Mouse (Mus musculus): ENCODE measurements around the gene Endou. TPM values are rescaled to one million over a fixed set of nuclear protein-coding genes. Genes with fewer than 3 reads are reported as not detected.

The Endou gene
- polyA plus RNA-seq, 3 experiments from 2014 or later = not detected

- ATAC-seq = no peak
Observed at GRCm38 (mm10) chr15:97754476-97754875, 23.3 kb upstream of the Endou start.

- ATAC-seq = no peak
Observed at GRCm38 (mm10) chr15:97752491-97752890, 21.4 kb upstream of the Endou start.

DNA sequence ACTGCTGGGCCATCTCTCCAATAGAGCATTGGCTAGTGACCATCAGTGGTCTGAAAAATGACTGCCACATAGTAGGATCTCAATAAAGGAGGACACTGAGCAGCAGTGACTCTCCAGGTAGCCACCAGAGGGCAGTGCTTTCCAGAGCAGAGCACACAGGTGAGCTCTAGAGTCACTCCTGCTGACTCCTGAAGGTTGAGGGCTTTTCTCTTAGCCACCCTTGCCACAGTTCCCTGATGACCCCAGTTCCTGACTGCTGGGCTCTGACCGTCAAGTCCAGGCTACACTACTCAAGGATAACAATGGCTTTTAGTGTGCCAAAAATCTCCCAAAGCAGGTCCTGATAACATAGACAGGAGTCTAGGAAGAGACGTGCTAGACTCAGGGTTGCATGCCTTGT is 20.5 kb upstream of the Endou start:
- no peak for ATAC-seq

DNA sequence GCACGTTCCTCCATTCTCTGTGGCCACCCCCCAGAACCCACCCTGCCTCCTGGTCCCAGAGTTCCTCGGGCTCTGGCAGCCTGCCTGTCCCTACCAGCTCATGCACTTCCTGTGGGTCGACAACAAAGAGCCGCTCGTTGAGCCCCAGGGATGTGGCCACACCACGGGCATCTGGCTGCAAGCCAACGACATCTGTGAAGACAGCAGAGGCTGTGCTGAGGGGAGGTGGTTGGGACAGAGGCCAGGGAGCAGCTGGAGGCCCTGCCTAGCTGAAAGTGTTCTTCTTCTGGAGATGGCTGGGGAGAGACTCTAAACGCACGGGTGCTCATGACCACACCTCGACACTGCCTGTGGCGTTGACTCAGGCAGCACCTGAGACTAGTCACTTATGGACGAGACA is 19.6 kb upstream of the Endou start:
- no peak for ATAC-seq

DNA sequence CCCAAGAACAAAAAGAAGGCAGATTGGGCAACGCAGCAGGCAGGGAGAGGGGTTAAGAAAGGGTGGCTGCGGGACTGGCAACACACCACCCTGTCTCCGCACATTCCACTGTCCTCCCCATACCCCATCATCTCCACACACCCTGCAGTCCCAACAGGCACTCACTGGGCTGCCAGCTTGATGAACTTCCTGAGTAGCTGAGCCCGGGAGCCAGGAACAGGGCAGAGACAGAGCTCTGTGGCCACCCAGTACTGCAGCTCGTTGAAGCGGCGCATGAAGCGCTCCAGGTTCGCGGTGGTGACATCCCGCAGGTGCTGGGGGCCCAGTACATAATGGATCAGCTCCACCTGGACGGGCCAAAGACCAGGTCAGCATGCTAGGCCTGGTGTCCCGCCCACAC is 18.7 kb upstream of the Endou start:
- ATAC-seq = no peak

GRCm38 (mm10) chr15:97749397-97749796 is 18.3 kb upstream of the Endou start:
- ATAC-seq = no peak

GRCm38 (mm10) chr15:97748964-97749363 is 17.8 kb upstream of the Endou start:
- ATAC-seq = no peak

- no peak for ATAC-seq
Observed at GRCm38 (mm10) chr15:97748309-97748708, 17.2 kb upstream of the Endou start.

- ATAC-seq = no peak
Observed at GRCm38 (mm10) chr15:97747486-97747885, 16.3 kb upstream of the Endou start.

DNA sequence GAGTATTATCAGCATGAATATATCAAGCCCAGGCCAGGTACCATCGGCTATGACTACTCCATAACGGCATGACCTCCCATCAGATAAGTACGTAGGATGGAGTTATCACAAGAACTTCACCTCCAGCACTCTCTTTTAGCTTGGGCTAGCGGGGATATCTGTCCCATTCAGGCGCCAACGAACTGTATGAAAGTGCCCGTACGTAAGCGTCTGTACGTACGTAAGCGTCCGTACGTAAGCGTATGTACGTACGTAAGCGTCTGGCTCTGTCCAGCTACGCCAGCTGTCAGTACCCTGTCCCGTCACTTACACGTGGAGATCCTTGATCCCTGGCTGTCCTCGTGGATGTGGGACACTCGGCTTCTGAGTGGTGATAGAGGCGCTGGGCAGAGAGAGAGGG is 15.6 kb upstream of the Endou start:
- no peak for ATAC-seq

DNA sequence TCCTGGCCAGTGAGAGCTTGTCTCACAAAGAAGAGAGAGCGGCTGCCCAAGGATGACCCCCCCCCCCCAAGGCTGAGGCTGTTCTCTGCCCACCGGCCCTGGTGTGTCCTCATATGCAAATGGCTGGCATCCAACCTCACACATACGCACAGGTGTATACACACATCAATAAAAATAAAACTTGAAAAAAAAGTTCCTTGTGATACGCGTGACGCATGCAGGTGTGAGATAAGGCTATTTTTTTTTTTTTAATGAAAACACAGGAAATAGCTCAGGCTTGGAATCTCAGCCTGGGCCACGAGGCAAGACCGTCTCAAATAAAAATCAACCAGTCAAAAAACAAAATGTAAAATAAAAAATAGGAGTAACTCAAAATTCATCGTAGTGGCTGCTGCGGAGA is 15.1 kb upstream of the Endou start:
- ATAC-seq = no peak

DNA sequence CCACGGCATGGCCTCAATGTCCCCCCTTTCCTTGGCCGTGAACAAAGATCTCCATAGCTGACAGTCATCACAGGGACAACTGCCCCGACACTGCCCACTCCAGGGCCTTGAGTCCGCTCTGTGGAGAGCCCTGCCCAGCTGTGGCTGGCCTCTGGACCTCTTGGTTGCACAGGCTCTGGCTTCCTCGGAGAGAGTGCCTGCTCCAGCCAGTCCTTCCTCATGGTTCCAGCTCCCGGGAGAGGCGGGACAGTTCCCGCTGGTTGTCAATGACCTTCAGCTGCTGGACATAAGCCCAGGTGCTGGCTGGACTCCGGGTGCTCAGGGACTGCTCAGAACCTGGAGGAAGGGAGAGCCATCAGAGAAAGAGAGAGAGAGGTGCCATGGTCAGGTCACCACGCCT is 14.2 kb upstream of the Endou start:
- ATAC-seq = no peak

DNA sequence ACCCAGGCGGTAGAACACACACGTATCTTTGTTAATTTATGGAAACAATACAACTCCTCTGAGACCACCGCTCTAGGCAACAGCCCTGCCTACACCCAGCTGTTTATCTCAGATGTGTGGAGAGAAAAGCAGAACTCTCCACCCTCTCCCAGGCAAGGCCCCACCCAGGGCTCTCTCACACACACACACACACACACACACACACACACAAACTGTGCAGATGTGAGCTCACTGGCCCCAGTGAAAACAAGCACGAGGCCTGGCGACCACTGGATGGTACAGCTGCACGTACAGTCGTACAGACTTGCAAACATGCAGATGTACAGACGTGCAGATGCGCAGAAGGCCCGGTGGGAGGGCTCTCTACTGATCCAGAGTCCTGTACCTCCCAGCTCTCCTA is 13.8 kb upstream of the Endou start:
- no peak for ATAC-seq

GRCm38 (mm10) chr15:97743961-97744525 is 12.9 kb upstream of the Endou start:
- ATAC-seq = no peak

DNA sequence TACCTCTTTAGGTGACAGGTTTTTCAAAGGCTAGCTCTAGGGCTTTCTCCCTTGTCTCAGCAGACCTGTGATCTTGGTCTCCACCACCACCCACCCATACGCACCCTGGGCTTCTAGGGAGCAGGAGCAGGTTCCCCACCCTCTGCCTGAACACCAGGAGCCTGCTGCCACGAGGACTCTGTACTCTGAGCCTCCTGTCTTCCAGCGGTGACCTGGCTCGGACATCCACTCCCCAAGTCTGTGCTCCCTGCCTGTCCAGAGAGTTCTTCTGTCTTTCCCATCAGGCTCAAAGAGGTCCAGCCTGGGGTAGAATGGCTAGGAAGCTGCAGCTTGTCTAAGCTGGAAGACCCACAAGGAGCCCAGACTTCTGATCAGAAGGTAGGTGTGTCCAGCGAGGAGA is 12.1 kb upstream of the Endou start:
- ATAC-seq = no peak

- no peak for ATAC-seq
Observed at GRCm38 (mm10) chr15:97742600-97742999, 11.5 kb upstream of the Endou start.

DNA sequence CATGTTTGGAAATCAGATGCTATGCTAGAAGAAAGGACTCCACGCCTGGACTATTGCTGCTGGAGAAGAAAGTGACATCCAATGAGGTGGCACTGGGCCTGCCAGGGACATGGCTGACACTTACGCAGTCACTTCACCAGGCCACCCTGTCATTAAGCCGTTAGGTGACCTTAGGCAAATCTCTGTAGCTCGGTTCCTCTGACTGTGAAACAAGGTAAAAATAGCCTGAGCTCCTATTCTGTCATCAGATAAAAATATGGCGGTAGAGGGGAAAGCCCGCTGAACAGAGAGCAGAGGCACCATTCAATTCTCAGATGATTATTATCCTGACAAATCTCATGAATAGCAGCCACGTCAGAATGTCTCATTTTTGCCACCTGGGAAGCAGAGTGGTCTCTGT is 10.9 kb upstream of the Endou start:
- ATAC-seq = no peak

DNA sequence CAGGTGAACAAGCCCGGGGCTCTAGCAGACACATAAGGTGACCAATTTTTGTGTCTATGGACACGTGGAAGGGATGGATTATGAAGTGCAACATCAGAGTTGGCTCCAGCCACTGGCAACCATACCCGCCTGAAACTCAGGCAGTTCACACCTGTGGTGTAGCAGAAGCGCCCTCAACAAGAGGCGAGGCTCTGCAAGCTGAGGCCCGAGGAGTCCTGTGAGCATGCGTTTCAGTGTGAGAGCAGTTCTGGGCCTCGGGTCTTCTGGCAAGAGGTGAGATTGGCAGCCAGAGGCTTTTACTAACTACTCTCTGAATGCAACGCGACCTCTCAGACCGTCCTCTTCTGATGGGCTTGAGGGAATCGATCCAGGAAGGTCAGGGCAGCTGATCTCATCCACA is 10.5 kb upstream of the Endou start:
- ATAC-seq = no peak

- no peak for ATAC-seq
Observed at GRCm38 (mm10) chr15:97740283-97740732, 9.2 kb upstream of the Endou start.

GRCm38 (mm10) chr15:97738923-97739322 is 7.8 kb upstream of the Endou start:
- no peak for ATAC-seq

DNA sequence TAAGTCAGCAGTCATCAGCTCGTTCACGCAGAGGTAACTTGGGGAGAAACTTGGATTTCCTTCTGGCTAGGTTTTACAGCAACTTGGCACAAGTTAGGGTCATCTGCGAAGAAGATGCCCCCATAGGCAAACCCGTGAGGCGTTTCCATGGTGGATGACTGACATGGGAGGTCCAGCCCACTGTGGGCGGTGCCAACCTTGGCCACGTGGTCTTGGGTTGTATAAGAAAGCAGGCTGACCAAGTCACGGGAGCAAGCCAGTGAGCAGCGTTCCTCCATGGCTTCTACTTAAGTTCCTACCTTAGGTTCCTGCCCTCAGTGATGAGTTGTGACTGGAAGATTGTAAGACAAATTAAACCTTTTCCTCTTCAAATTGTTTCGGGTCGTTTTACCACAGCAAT is 849 bp upstream of the Endou start:
- no peak for ATAC-seq

DNA sequence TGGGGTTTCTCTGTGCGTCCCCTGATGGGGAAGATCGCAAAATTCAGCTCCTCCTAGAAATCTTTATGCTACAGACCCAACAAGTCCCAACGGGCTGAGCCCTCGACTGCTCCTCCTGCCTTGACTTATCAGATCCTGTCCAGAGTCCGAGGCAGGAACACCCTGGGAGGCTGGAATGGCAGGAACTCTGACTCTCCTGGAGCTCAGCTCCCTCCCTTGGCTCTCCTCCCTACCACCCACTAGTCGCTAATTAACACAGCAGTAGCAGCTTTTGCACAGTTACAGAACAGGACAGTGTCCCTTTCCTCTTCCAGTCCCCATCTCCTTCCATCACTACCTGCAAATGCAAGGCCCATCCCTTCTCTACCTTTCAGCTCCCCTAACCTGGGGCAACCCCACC is 774 bp downstream of the Endou start:
- no peak for ATAC-seq

- ATAC-seq = no peak
Observed at GRCm38 (mm10) chr15:97728804-97729203, 2.3 kb downstream of the Endou start.

GRCm38 (mm10) chr15:97728394-97728793 is 2.7 kb downstream of the Endou start:
- ATAC-seq = no peak

DNA sequence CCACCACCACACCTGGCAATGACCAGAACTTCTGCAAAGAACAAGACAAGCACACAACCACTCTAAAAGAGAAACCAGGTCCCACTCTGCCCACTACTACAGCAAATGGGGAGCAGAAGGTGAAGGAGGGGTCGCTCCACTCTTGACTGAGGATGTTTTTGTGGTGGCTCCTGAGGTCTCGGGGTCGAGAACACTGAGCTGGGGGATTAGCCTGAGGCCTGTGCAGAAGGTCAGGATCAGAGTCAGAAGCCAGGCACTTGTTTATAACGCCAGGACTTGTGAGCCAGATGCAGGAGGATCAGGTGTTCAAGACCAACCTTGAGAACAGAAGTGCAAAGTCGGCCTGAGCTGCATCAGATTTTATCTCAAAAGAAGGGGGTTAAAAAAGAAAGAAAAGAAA is 3.6 kb downstream of the Endou start:
- no peak for ATAC-seq

DNA sequence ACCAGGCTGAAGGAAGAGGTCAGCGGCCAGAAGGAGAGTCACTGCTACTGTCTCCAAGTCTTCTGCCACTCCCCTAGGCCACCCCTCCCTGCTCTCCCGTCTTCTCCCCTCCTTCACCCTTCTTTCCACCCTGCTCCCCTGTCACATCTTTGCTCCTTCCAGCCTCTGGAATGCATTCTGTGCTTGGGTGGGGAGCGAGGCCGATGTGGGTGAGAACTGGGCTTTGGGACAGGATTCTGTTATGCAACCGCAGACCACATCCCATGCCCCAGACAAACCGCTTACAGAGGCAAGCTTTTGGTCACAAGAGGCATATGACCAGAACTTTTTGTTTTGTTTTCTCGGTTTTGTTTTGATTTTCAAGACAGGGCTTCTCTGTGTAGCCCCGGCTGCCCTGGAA is 4.1 kb downstream of the Endou start:
- ATAC-seq = no peak

Data from inflammation-experienced regulatory T-cells, adult 6 months (primary cell).